8 mouse cellular contexts compared by ENCODE assay signal in the genomic region with DNA sequence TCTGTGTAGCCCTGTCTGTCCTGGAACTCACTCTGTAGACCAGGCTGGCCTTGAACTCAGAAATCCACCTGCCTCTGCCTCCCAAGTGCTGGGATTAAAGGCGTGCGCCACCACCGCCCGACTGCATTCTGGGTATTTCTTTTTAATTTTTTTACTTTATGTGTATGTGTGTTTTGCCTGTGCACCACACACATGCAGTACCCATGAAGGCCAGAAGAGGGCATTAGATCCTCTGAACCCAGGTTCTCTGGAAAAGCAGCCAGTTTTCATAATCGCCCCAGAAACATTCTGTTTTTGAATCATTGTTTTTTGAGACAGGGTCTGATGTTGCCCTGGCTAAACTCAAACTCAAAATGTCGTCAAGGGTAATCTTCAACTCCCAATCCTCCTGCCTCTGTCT. TPM values are rescaled to one million over a fixed set of nuclear protein-coding genes. Genes with fewer than 3 reads are reported as not detected.
DNase-seq lines count a peak whose midpoint lies in the region; ATAC-seq and TF ChIP-seq lines count a peak whose summit lies in the region.

No protein-coding gene starts in this region.

- no peak overlapping the region for H3K9ac ChIP-seq in heart, postnatal 0 days (replicated peaks; ENCODE audit: low read depth, low read length)

- no peak for DNase-seq in heart, postnatal 0 days (ENCODE audit: low spot score)
- DNase-seq in heart, postnatal 25 days (ENCODE audit: low spot score), result no peak
- DNase-seq in spleen, adult 12 weeks (ENCODE audit: low spot score), result peak; percentile 60
- DNase-seq in spleen, adult 18-20 months, result no peak
- peak; percentile 57 for DNase-seq in brain, adult 2 months (ENCODE audit: low read depth, low spot score)
- peak; percentile 65 to 69 for DNase-seq in layer of hippocampus, postnatal 10 days (ENCODE audit: low spot score in 2 of 2)
- DNase-seq in right cerebral cortex, postnatal 4 days, result peak; percentile 67
- no peak for DNase-seq in cerebellum, adult 11 months

- no peaks in the 10 kb centered on the region for H3K27me3 ChIP-seq in heart, postnatal 0 days (ENCODE audit: control insufficient read depth, insufficient read depth, low read length)

- no peaks in the 10 kb centered on the region for H3K4me1 ChIP-seq in heart, postnatal 0 days (ENCODE audit: control insufficient read depth, insufficient read depth)

- no peak overlapping the region for H3K27ac ChIP-seq in heart, postnatal 0 days (ENCODE audit: low read depth)

- H3K9me3 ChIP-seq in heart, postnatal 0 days (replicated peaks; ENCODE audit: control insufficient read depth, low read length), result no peaks in the 10 kb centered on the region

- no peak for ATAC-seq in heart, postnatal 0 days (ENCODE audit: insufficient read depth, low read depth)

- TF ChIP-seq CTCF in heart, postnatal 0 days (IDR thresholded peaks at IDR 0.05; ENCODE audit: low read depth), result peak; percentile 45

- WGBS in heart, postnatal 0 days, result 50% methylated on average over 6 of the region's 6 CpGs

- intact Hi-C loops in heart, postnatal 25 days (cut with DNase I), result no loop called here

- no peak overlapping the region for H3K4me3 ChIP-seq in heart, postnatal 0 days (ENCODE audit: low read depth, low read length)

- no peak overlapping the region for H3K4me2 ChIP-seq in heart, postnatal 0 days (ENCODE audit: low read depth, low read length)

- no peaks in the 10 kb centered on the region for H3K36me3 ChIP-seq in heart, postnatal 0 days (replicated peaks; ENCODE audit: control insufficient read depth, insufficient read depth, low read length)

- TF ChIP-seq EP300 in heart, postnatal 0 days (IDR thresholded peaks at IDR 0.05; ENCODE audit: low read depth), result no peak

RNA-seq across cellular contexts. Expression of a gene that starts 15.4 kb away (rescaled TPM):
- 76.1 and 81.0 TPM in 2 replicates for total RNA-seq in heart, postnatal 0 days (2014; rRNA removed; ENCODE audit: low replicate concordance)
- 60.1 and 64.7 TPM in 2 replicates for polyA plus RNA-seq in heart, postnatal 0 days (2015; fragmentation: Nextera tagmentation; extraction: Ambion mirVana)
- 10 to 100 TPM; 32.5 to 34.2 TPM for total RNA-seq in heart, postnatal 25 days (2021)
- total RNA-seq in layer of hippocampus, postnatal 10 days (2021), result 10 to 100 TPM; 53.7 to 64.0 TPM

RNA-seq across cellular contexts. Expression of a gene that starts 18.4 kb away (rescaled TPM):
- 3.1 and 5.8 TPM in 2 replicates for total RNA-seq in heart, postnatal 0 days (2014; rRNA removed; ENCODE audit: low replicate concordance)
- polyA plus RNA-seq in heart, postnatal 0 days (2015; fragmentation: Nextera tagmentation; extraction: Ambion mirVana), result 5.2 and 7.7 TPM in 2 replicates
- total RNA-seq in heart, postnatal 25 days (2021), result 1 to 10 TPM; 1.3 to 1.6 TPM
- total RNA-seq in layer of hippocampus, postnatal 10 days (2021), result 10 to 100 TPM; 40.6 to 44.8 TPM

RNA-seq across cellular contexts. Expression of a gene that starts 51.6 kb away (rescaled TPM):
- 7.0 and 12.4 TPM in 2 replicates for total RNA-seq in heart, postnatal 0 days (2014; rRNA removed; ENCODE audit: low replicate concordance)
- polyA plus RNA-seq in heart, postnatal 0 days (2015; fragmentation: Nextera tagmentation; extraction: Ambion mirVana), result 4.5 and 4.8 TPM in 2 replicates
- 1 to 10 TPM; 7.4 to 7.8 TPM for total RNA-seq in heart, postnatal 25 days (2021)
- 10 to 100 TPM; 29.9 to 32.0 TPM for total RNA-seq in layer of hippocampus, postnatal 10 days (2021)

Comparison
In these comparisons a context has a peak if more than half of its experiments do, and no peak if none do; other contexts are left out.
1. DNase-seq: peak in spleen, adult 12 weeks (single experiment), brain, adult 2 months (single experiment), layer of hippocampus, postnatal 10 days (2 of 2) and right cerebral cortex, postnatal 4 days (single experiment); none in heart, postnatal 0 days (single experiment), heart, postnatal 25 days (single experiment), spleen, adult 18-20 months (0 of 2) and cerebellum, adult 11 months (single experiment).